Mouse (Mus musculus): Measurements from ENCODE around the gene Olfr1234. TPM values are rescaled to one million over a fixed set of nuclear protein-coding genes. Genes with fewer than 3 reads are reported as not detected.

The Olfr1234 gene
- not detected in 2 replicates for polyA plus RNA-seq (2016; fragmentation: Nextera tagmentation; extraction: Ambion mirVana)

GRCm38 (mm10) chr2:89364765-89365164 lies at the start of gene Olfr1234:
TSS of gene Olfr1234 (minus strand) at chr2:89364865.
- 89% methylated on average over 4 of the region's 4 CpGs for WGBS
- no peaks in the 10 kb centered on the region for H3K4me1 ChIP-seq

GRCm38 (mm10) chr2:89409576-89409975 lies 44.9 kb upstream of the Olfr1234 start, which contains the start of gene Olfr1238:
TSS of gene Olfr1238 (minus strand) at chr2:89409676.
- Histone ChIP-seq H3K27me3 (ENCODE audit: low read depth, poor library complexity, severe bottlenecking) (no peaks in the 10 kb centered on the region), H3K4me3 (no peak within 1 kb of the TSS), H3K27ac (no peak within 1 kb of the TSS), H3K9me3 (replicated peaks) (no peaks in the 10 kb centered on the region), H3K36me3 (no peaks in the 10 kb centered on the region), H3K4me1 (no peaks in the 10 kb centered on the region)
- WGBS: 94% methylated on average over 2 of the region's 2 CpGs
- no peak for DNase-seq (ENCODE audit: low spot score)

More at GRCm38 (mm10) chr2:89364765-89365164, at the start of gene Olfr1234:
- H3K27ac ChIP-seq: no peak within 1 kb of the TSS
- DNase-seq (ENCODE audit: low spot score): no peak
- H3K4me3 ChIP-seq: no peak within 1 kb of the TSS
- no peaks in the 10 kb centered on the region for H3K9me3 ChIP-seq (replicated peaks)
- no peaks in the 10 kb centered on the region for H3K27me3 ChIP-seq (ENCODE audit: low read depth, poor library complexity, severe bottlenecking)
- H3K36me3 ChIP-seq: no peaks in the 10 kb centered on the region

- no peaks in the 10 kb centered on the region for H3K27me3 ChIP-seq (ENCODE audit: low read depth, poor library complexity, severe bottlenecking)
- DNase-seq (ENCODE audit: low spot score): no peak
- H3K4me3 ChIP-seq: no peak overlapping the region
- 81% methylated on average over 1 of the region's 1 CpGs for WGBS
- no peaks in the 10 kb centered on the region for H3K9me3 ChIP-seq (replicated peaks)
- no peaks in the 10 kb centered on the region for H3K36me3 ChIP-seq
- H3K27ac ChIP-seq: no peak overlapping the region
- H3K4me1 ChIP-seq: no peaks in the 10 kb centered on the region
These were observed 36.2 kb upstream of the Olfr1234 start for GRCm38 (mm10) chr2:89400882-89401281.

- no peak within 1 kb of the TSS for H3K4me3 ChIP-seq
- DNase-seq (ENCODE audit: low spot score): no peak
- no peaks in the 10 kb centered on the region for H3K27me3 ChIP-seq (ENCODE audit: low read depth, poor library complexity, severe bottlenecking)
- no peaks in the 10 kb centered on the region for H3K36me3 ChIP-seq
- no peaks in the 10 kb centered on the region for H3K9me3 ChIP-seq (replicated peaks)
- H3K27ac ChIP-seq: no peak within 1 kb of the TSS
- no peaks in the 10 kb centered on the region for H3K4me1 ChIP-seq
These were observed 22.4 kb downstream of the Olfr1234 start, which contains the start of gene Olfr1233 for GRCm38 (mm10) chr2:89342298-89342697. TSS of gene Olfr1233 (minus strand) at chr2:89342398.

GRCm38 (mm10) chr2:89329575-89329974 lies 35.1 kb downstream of the Olfr1234 start, which contains the start of gene Olfr1232:
TSS of gene Olfr1232 (minus strand) at chr2:89329675.
- no peaks in the 10 kb centered on the region for H3K27me3 ChIP-seq (ENCODE audit: low read depth, poor library complexity, severe bottlenecking)

More at GRCm38 (mm10) chr2:89329575-89329974, 35.1 kb downstream of the Olfr1234 start, which contains the start of gene Olfr1232:
- Histone ChIP-seq H3K36me3 (no peaks in the 10 kb centered on the region), H3K4me3 (no peak within 1 kb of the TSS), H3K27ac (no peak within 1 kb of the TSS), H3K4me1 (no peaks in the 10 kb centered on the region), H3K9me3 (replicated peaks) (no peaks in the 10 kb centered on the region)
- no peak for DNase-seq (ENCODE audit: low spot score)

Other genes with a start within 250 kb of the Olfr1234 start
- not detected in 2 replicates for gene Olfr1221, start 247.6 kb downstream of the Olfr1234 start, polyA plus RNA-seq (2016; fragmentation: Nextera tagmentation; extraction: Ambion mirVana)
- not detected in 2 replicates for gene Olfr1222, start 231.8 kb downstream of the Olfr1234 start, polyA plus RNA-seq (2016; fragmentation: Nextera tagmentation; extraction: Ambion mirVana)
- not detected in 2 replicates for gene Olfr1223, start 213.3 kb downstream of the Olfr1234 start, polyA plus RNA-seq (2016; fragmentation: Nextera tagmentation; extraction: Ambion mirVana)
- not detected in 2 replicates for gene Olfr1224-ps1, start 200.8 kb downstream of the Olfr1234 start, polyA plus RNA-seq (2016; fragmentation: Nextera tagmentation; extraction: Ambion mirVana)
- gene Olfr1225, start 190.2 kb downstream of the Olfr1234 start, polyA plus RNA-seq (2016; fragmentation: Nextera tagmentation; extraction: Ambion mirVana): not detected in 2 replicates
- not detected in 2 replicates for gene Olfr1226, start 164.8 kb downstream of the Olfr1234 start, polyA plus RNA-seq (2016; fragmentation: Nextera tagmentation; extraction: Ambion mirVana)
- gene Olfr1228, start 110.8 kb downstream of the Olfr1234 start, polyA plus RNA-seq (2016; fragmentation: Nextera tagmentation; extraction: Ambion mirVana): not detected in 2 replicates
- gene Olfr1229, start 76.9 kb downstream of the Olfr1234 start, polyA plus RNA-seq (2016; fragmentation: Nextera tagmentation; extraction: Ambion mirVana): not detected in 2 replicates
- not detected in 2 replicates for gene Olfr1230, start 67.6 kb downstream of the Olfr1234 start, polyA plus RNA-seq (2016; fragmentation: Nextera tagmentation; extraction: Ambion mirVana)
- gene Olfr1231, start 57.8 kb downstream of the Olfr1234 start, polyA plus RNA-seq (2016; fragmentation: Nextera tagmentation; extraction: Ambion mirVana): not detected in 2 replicates
- gene Olfr1232, start 35.2 kb downstream of the Olfr1234 start, polyA plus RNA-seq (2016; fragmentation: Nextera tagmentation; extraction: Ambion mirVana): not detected in 2 replicates
- not detected in 2 replicates for gene Olfr1233, start 22.5 kb downstream of the Olfr1234 start, polyA plus RNA-seq (2016; fragmentation: Nextera tagmentation; extraction: Ambion mirVana)
- gene Olfr1238, start 44.8 kb upstream of the Olfr1234 start, polyA plus RNA-seq (2016; fragmentation: Nextera tagmentation; extraction: Ambion mirVana): not detected in 2 replicates
- not detected in 2 replicates for gene Olfr1239, start 55.5 kb upstream of the Olfr1234 start, polyA plus RNA-seq (2016; fragmentation: Nextera tagmentation; extraction: Ambion mirVana)
- not detected in 2 replicates for gene Olfr1240, start 78.1 kb upstream of the Olfr1234 start, polyA plus RNA-seq (2016; fragmentation: Nextera tagmentation; extraction: Ambion mirVana)
- gene Olfr1241, start 122.3 kb upstream of the Olfr1234 start, polyA plus RNA-seq (2016; fragmentation: Nextera tagmentation; extraction: Ambion mirVana): not detected in 2 replicates
- gene Olfr1242, start 133.5 kb upstream of the Olfr1234 start, polyA plus RNA-seq (2016; fragmentation: Nextera tagmentation; extraction: Ambion mirVana): not detected in 2 replicates
- gene Olfr1243, start 166.6 kb upstream of the Olfr1234 start, polyA plus RNA-seq (2016; fragmentation: Nextera tagmentation; extraction: Ambion mirVana): not detected in 2 replicates
- gene Olfr1245, start 213.6 kb upstream of the Olfr1234 start, polyA plus RNA-seq (2016; fragmentation: Nextera tagmentation; extraction: Ambion mirVana): not detected in 2 replicates
- not detected in 2 replicates for gene Olfr1246, start 228.3 kb upstream of the Olfr1234 start, polyA plus RNA-seq (2016; fragmentation: Nextera tagmentation; extraction: Ambion mirVana)
- not detected in 2 replicates for gene Olfr1247, start 249.3 kb upstream of the Olfr1234 start, polyA plus RNA-seq (2016; fragmentation: Nextera tagmentation; extraction: Ambion mirVana)

Data from limb, embryonic 10.5 days (tissue).